Mouse (Mus musculus) spleen, adult 2 months (tissue): Measurements from ENCODE around the gene Chd4.

ENCODE experiments used
- CTCF ChIP-seq: fragments of 200-500 bp; IDR thresholded peaks from 2 replicates; pipeline ENCODE4 v1.5.1; 2011; ENCODE audit warnings: mild to moderate bottlenecking, inconsistent platforms; ENCODE audit not compliant: insufficient read depth, insufficient read length, insufficient replicate concordance; ENCODE audit errors: extremely low read depth
- POLR2A ChIP-seq: fragments of 200-500 bp; IDR thresholded peaks from 2 replicates; pipeline ENCODE4 v1.6.1; 2011; ENCODE audit warnings: low read depth, low read length, inconsistent platforms

DNA sequence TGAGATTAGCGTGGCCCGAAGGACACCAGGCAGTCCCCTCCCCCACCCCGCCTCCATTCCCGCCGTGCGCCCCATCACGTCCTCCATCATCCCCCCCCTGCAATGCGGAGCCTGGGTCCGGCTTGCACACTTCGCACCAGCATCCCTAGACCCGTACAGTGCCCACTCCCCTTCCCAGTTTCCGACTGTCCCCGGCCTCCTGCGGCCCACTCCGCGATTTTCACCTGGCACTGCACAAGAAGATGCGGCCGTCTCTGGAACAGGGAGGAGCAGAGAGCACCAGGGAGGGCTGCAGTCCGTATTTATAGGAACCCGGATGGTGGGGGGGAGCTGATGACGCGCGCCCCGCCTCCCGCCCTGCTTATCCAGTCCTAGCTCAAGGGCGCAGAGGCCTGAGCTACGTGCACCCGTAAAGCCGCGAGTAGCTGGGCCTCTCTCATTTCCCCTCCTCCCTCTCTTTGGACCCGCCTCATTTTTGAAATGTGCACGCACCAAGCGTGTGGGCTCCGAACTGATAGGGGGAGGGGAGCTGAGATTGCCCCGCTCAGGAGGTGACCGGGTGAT lies 69.6 kb downstream of the Chd4 start:
- TF ChIP-seq CTCF, result no peak
- peak; percentile 98 for TF ChIP-seq POLR2A
